11 mouse cellular contexts compared by ENCODE assay signal in the genomic region with DNA sequence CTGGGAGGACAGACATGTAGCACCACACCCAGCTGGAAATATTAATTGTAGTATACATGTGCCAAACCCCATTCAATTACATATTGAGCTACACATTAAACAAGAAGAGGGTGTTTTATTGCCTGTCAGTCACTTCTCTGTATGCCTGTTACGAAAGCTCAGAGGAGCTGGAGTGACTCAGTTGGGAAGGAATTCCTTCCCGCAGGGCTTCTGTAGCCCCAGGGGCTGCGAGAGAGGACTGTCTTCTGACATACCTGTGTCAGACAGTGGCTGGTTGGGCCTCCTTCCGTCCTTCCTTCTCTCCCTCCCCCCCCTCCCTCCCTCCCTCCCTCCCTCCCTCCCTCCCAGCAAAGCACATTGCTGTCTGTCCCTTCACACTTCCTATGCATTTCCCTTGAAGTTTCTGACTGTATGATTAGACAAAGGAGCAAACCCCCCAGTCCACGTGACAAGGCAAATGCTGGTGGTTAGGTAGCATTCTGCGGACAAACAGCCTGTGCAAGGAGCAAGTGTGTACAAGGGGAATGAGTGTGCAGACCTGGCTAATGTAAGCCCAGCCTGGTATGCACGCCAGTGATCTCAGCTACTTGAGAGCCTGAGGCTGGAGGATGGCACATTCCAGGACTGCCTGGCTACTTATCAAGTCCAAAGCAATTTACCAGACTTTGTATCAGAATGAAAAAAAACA. TPM values are rescaled to one million over a fixed set of nuclear protein-coding genes. Genes with fewer than 3 reads are reported as not detected.
A peak's percentile ranks its signal among the peaks of the same experiment; 100 is the strongest.
DNase-seq lines count a peak whose midpoint lies in the region; ATAC-seq and TF ChIP-seq lines count a peak whose summit lies in the region.
"Had no signal": no experiment of that assay in that cellular context is flagged by ENCODE, and none has a peak within 500 bp of the region (broad histone marks: within the 10 kb centered on the region; RNA-seq: fewer than 3 reads in every experiment).

No protein-coding gene starts in this region.

- H3K9me3 ChIP-seq in lung, embryonic 14.5 days (ENCODE audit: low read depth, low read length), result no peaks in the 10 kb centered on the region
- no peaks in the 10 kb centered on the region for H3K9me3 ChIP-seq in forebrain, embryonic 16.5 days (ENCODE audit: control insufficient read depth, low read length)

- H3K4me3 ChIP-seq in lung, embryonic 14.5 days (ENCODE audit: low read depth, low read length), result no peak overlapping the region
- no peak overlapping the region for H3K4me3 ChIP-seq in forebrain, embryonic 16.5 days (replicated peaks; ENCODE audit: low read length)
- no peak overlapping the region for H3K4me3 ChIP-seq in myocyte
- no peak overlapping the region for H3K4me3 ChIP-seq in kidney, adult 2 months (ENCODE audit: insufficient read depth, low read depth, low read length)

- H3K27ac ChIP-seq in lung, embryonic 14.5 days (ENCODE audit: low read depth), result peak overlapping the region; percentile 65
- H3K27ac ChIP-seq in forebrain, embryonic 16.5 days (ENCODE audit: low read length), result no peak overlapping the region
- H3K27ac ChIP-seq in kidney, adult 2 months (ENCODE audit: insufficient read depth, low read depth, low read length), result no peak overlapping the region

- H3K27me3 ChIP-seq in lung, embryonic 14.5 days (ENCODE audit: insufficient read depth, low read length), result no peaks in the 10 kb centered on the region
- no peaks in the 10 kb centered on the region for H3K27me3 ChIP-seq in forebrain, embryonic 16.5 days (replicated peaks; ENCODE audit: control insufficient read depth, insufficient read depth, low read length)
- H3K27me3 ChIP-seq in myocyte (ENCODE audit: control insufficient read depth, insufficient read depth, insufficient read length), result no peaks in the 10 kb centered on the region
- no peaks in the 10 kb centered on the region for H3K27me3 ChIP-seq in kidney, adult 2 months (replicated peaks; ENCODE audit: control insufficient read depth, insufficient read depth, low read length)

- no peaks in the 10 kb centered on the region for H3K79me2 ChIP-seq in myocyte (ENCODE audit: control insufficient read depth, insufficient read depth)

- WGBS in lung, embryonic 14.5 days, result 20% methylated on average over 7 of the region's 7 CpGs
- 50% methylated on average over 7 of the region's 7 CpGs for WGBS in forebrain, embryonic 16.5 days
- WGBS in kidney, adult 2 months, result 62% methylated on average over 7 of the region's 7 CpGs

- TF ChIP-seq POLR2A in myocyte (IDR thresholded peaks at IDR 0.05; ENCODE audit: insufficient read length, low read depth), result no peak
- TF ChIP-seq POLR2A in kidney, adult 2 months (IDR thresholded peaks at IDR 0.05; ENCODE audit: low read depth, low read length), result no peak

- DNase-seq in lung, embryonic 14.5 days, result peak; percentile 61
- DNase-seq in lung, postnatal 25 days (ENCODE audit: low spot score), result no peak
- peak; percentile 92 for DNase-seq in R1 (ENCODE audit: low read depth, low spot score)
- no peak for DNase-seq in kidney, adult 2 months
- no peak for DNase-seq in frontal cortex, postnatal 10 days (ENCODE audit: low spot score in 2 of 2)
- DNase-seq: cerebellum, postnatal 36 days had no signal

- H3K36me3 ChIP-seq in lung, embryonic 14.5 days (ENCODE audit: insufficient read depth), result peaks cover 3% of the 10 kb centered on the region; the same call in 1 of the 2 replicates
- no peaks in the 10 kb centered on the region for H3K36me3 ChIP-seq in forebrain, embryonic 16.5 days (ENCODE audit: control insufficient read depth, insufficient read depth)
- H3K36me3 ChIP-seq in myocyte (ENCODE audit: control insufficient read depth, insufficient read depth), result no peaks in the 10 kb centered on the region
- H3K36me3 ChIP-seq in kidney, adult 2 months (ENCODE audit: control insufficient read depth, insufficient read depth, low read length), result no peaks in the 10 kb centered on the region

- ATAC-seq in lung, embryonic 14.5 days (ENCODE audit: insufficient read depth), result peak; percentile 67
- 0 out of 2 replicates have a peak, but pooled peaks have one; percentile 21 for ATAC-seq in forebrain, embryonic 16.5 days
- ATAC-seq in cerebellum, adult (ENCODE audit: insufficient number of reproducible peaks, low FRiP score, low TSS enrichment), result no peak

- no peak for TF ChIP-seq CTCF in lung, embryonic 14.5 days (IDR thresholded peaks at IDR 0.05; ENCODE audit: low read depth)
- no peak for TF ChIP-seq CTCF in kidney, adult 2 months (conservative IDR thresholded peaks at IDR 0.05; ENCODE audit: insufficient read depth, insufficient read length, low read depth, low read length)

- H3K4me1 ChIP-seq in lung, embryonic 14.5 days (ENCODE audit: insufficient read depth), result 0 out of 2 replicates have a peak, but pooled peaks cover 10% of the 10 kb centered on the region
- H3K4me1 ChIP-seq in forebrain, embryonic 16.5 days (replicated peaks; ENCODE audit: control insufficient read depth, insufficient read depth, low read length), result peaks cover 17% of the 10 kb centered on the region
- no peaks in the 10 kb centered on the region for H3K4me1 ChIP-seq in kidney, adult 2 months (ENCODE audit: control insufficient read depth, insufficient read depth, low read length)

- no peak overlapping the region for H3K4me2 ChIP-seq in lung, embryonic 14.5 days
- H3K4me2 ChIP-seq in forebrain, embryonic 16.5 days (ENCODE audit: low read length), result no peak overlapping the region
- H3K4me2 ChIP-seq in myocyte (ENCODE audit: low read depth), result peak overlapping the region; percentile 35

- H3K9ac ChIP-seq in lung, embryonic 14.5 days, result no peak overlapping the region
- no peak overlapping the region for H3K9ac ChIP-seq in forebrain, embryonic 16.5 days (replicated peaks; ENCODE audit: low read depth, low read length)

- no peak overlapping the region for H3ac ChIP-seq in myocyte (ENCODE audit: control insufficient read depth, insufficient read length)

TF ChIP-seq in myocyte, 11 proteins besides CTCF, POLR2A, EP300 and RAD21:
- TF ChIP-seq MYOD1 (IDR thresholded peaks at IDR 0.05; ENCODE audit: control insufficient read depth in 1 of 3, insufficient read length in 2 of 3, low read depth in 2 of 3) (no peak), USF1 (IDR thresholded peaks at IDR 0.05; ENCODE audit: low read depth) (peak; percentile 56), TCF3 (IDR thresholded peaks at IDR 0.05; ENCODE audit: insufficient read length, low read depth) (no peak), MAX (IDR thresholded peaks at IDR 0.05; ENCODE audit: low read depth) (no peak), REST (IDR thresholded peaks at IDR 0.05; ENCODE audit: insufficient read depth, insufficient read length) (no peak), POLR2AphosphoS2 (IDR thresholded peaks at IDR 0.05; ENCODE audit: insufficient read length, low read depth) (no peak), CEBPB (IDR thresholded peaks at IDR 0.05; ENCODE audit: insufficient read depth, poor library complexity, severe bottlenecking) (0 out of 2 replicates have a peak, but pooled peaks have one; percentile 30), TCF12 (IDR thresholded peaks at IDR 0.05; ENCODE audit: insufficient read depth, poor library complexity, severe bottlenecking) (no peak), MYOG (IDR thresholded peaks at IDR 0.05; ENCODE audit: control insufficient read depth in 1 of 3, insufficient read depth in 1 of 3, insufficient read length in 2 of 3, low read depth in 2 of 3) (peak in 1 of 3 experiments; percentile 3), E2F4 (IDR thresholded peaks at IDR 0.05; ENCODE audit: insufficient read depth) (no peak), SRF (IDR thresholded peaks at IDR 0.05; ENCODE audit: control insufficient read depth, insufficient read length, low read depth) (no peak)
TF ChIP-seq in myocyte: peak in this region for 3.

RNA-seq across cellular contexts. Expression of a gene that starts 9.6 kb away (rescaled TPM):
- polyA plus RNA-seq in lung, embryonic 14.5 days (2014; fragmentation: Nextera tagmentation; extraction: Ambion mirVana), result 21.5 and 22.0 TPM in 2 replicates
- 15.6 and 17.7 TPM in 2 replicates for polyA plus RNA-seq in forebrain, embryonic 16.5 days (2015; fragmentation: Nextera tagmentation; extraction: Ambion mirVana)
- polyA plus RNA-seq in myocyte (2012; fragmentation: generic; extraction: Trizol), result 9.0 TPM
- 6.7 and 8.3 TPM in 2 replicates for polyA plus RNA-seq in kidney, adult 2 months (2012; rRNA removed)

RNA-seq across cellular contexts. Expression of a gene that starts 49.9 kb away (rescaled TPM):
- polyA plus RNA-seq in lung, embryonic 14.5 days (2014; fragmentation: Nextera tagmentation; extraction: Ambion mirVana), result not detected in 2 replicates
- not detected in 2 replicates for polyA plus RNA-seq in forebrain, embryonic 16.5 days (2015; fragmentation: Nextera tagmentation; extraction: Ambion mirVana)
- not detected for polyA plus RNA-seq in myocyte (2012; fragmentation: generic; extraction: Trizol)
- polyA plus RNA-seq in kidney, adult 2 months (2012; rRNA removed), result not detected in 2 replicates
- polyA plus RNA-seq: hindbrain, embryonic 11.5 days; neural tube, embryonic 11.5 days had no signal

Comparison
In these comparisons a context has a peak if more than half of its experiments do, and no peak if none do; other contexts are left out.
1. DNase-seq: peak in lung, embryonic 14.5 days (single experiment) and R1 (single experiment); none in lung, postnatal 25 days (single experiment), kidney, adult 2 months (single experiment) and frontal cortex, postnatal 10 days (0 of 2).